Mouse (Mus musculus): ENCODE results near the gene Agpat1. TPM values are rescaled to one million over a fixed set of nuclear protein-coding genes. Genes with fewer than 3 reads are reported as not detected.
A peak's percentile ranks its signal among the peaks of the same experiment; 100 is the strongest.

The Agpat1 gene
- polyA plus RNA-seq, 1 experiment from 2014 or later: 122 TPM

GRCm38 (mm10) chr17:34564003-34564421 lies 40.0 kb upstream of the Agpat1 start, which contains the start of gene Notch4:
Gene Notch4 (plus strand): TSS chr17:34564268.
- Histone ChIP-seq H3K4me2 (ENCODE audit: low read length) (peak within 1 kb of the TSS; percentile 25), H3K4me1 (ENCODE audit: control insufficient read depth, insufficient read depth, low read depth, low read length) (no peaks in the 10 kb centered on the region), H3K9ac (ENCODE audit: low read depth, low read length) (peak within 1 kb of the TSS; percentile 23; the same call in 1 of the 2 replicates), H3K4me3 (ENCODE audit: low read length) (peak within 1 kb of the TSS; percentile 2; the same call in 1 of the 2 replicates), H3K9me3 (ENCODE audit: control insufficient read depth, low read length) (no peaks in the 10 kb centered on the region; the same call in 1 of the 2 replicates), H3K36me3 (ENCODE audit: control insufficient read depth, insufficient read depth, low read length) (no peaks in the 10 kb centered on the region), H3K27me3 (replicated peaks; ENCODE audit: control insufficient read depth, insufficient read depth, low read length) (no peaks in the 10 kb centered on the region), H3K27ac (ENCODE audit: low read depth, low read length) (peak within 1 kb of the TSS; percentile 48; the same call in 1 of the 2 replicates)
- 15% methylated on average over 6 of the region's 6 CpGs for WGBS
- no peak for ATAC-seq

GRCm38 (mm10) chr17:34564796-34565195 lies 39.3 kb upstream of the Agpat1 start:
- WGBS: 52% methylated on average over 3 of the region's 3 CpGs
- Histone ChIP-seq H3K9me3 (ENCODE audit: control insufficient read depth, low read length) (no peaks in the 10 kb centered on the region; the same call in 1 of the 2 replicates), H3K4me2 (ENCODE audit: low read length) (peak overlapping the region; percentile 25), H3K27me3 (replicated peaks; ENCODE audit: control insufficient read depth, insufficient read depth, low read length) (no peaks in the 10 kb centered on the region), H3K4me1 (ENCODE audit: control insufficient read depth, insufficient read depth, low read depth, low read length) (no peaks in the 10 kb centered on the region), H3K36me3 (ENCODE audit: control insufficient read depth, insufficient read depth, low read length) (no peaks in the 10 kb centered on the region), H3K27ac (ENCODE audit: low read depth, low read length) (peak overlapping the region; percentile 48; the same call in 1 of the 2 replicates), H3K4me3 (ENCODE audit: low read length) (no peak overlapping the region), H3K9ac (ENCODE audit: low read depth, low read length) (no peak overlapping the region; the same call in 1 of the 2 replicates)
- no peak for ATAC-seq

- no peak overlapping the region for H3K4me2 ChIP-seq (ENCODE audit: low read length)
- no peak overlapping the region for H3K4me3 ChIP-seq (ENCODE audit: low read length)
- WGBS: 76% methylated on average over 9 of the region's 9 CpGs
- no peak for ATAC-seq
- H3K4me1 ChIP-seq (ENCODE audit: control insufficient read depth, insufficient read depth, low read depth, low read length): no peaks in the 10 kb centered on the region
- H3K27me3 ChIP-seq (replicated peaks; ENCODE audit: control insufficient read depth, insufficient read depth, low read length): no peaks in the 10 kb centered on the region
- no peak overlapping the region for H3K9ac ChIP-seq (ENCODE audit: low read depth, low read length)
- H3K9me3 ChIP-seq (ENCODE audit: control insufficient read depth, low read length): no peaks in the 10 kb centered on the region; the same call in 1 of the 2 replicates
- H3K36me3 ChIP-seq (ENCODE audit: control insufficient read depth, insufficient read depth, low read length): no peaks in the 10 kb centered on the region
- no peak overlapping the region for H3K27ac ChIP-seq (ENCODE audit: low read depth, low read length)
Measured at GRCm38 (mm10) chr17:34567311-34567710, 36.8 kb upstream of the Agpat1 start.

GRCm38 (mm10) chr17:34568421-34568820 lies 35.6 kb upstream of the Agpat1 start:
- H3K27me3 ChIP-seq (replicated peaks; ENCODE audit: control insufficient read depth, insufficient read depth, low read length): no peaks in the 10 kb centered on the region
- no peaks in the 10 kb centered on the region for H3K36me3 ChIP-seq (ENCODE audit: control insufficient read depth, insufficient read depth, low read length)
- no peak overlapping the region for H3K4me3 ChIP-seq (ENCODE audit: low read length)
- H3K9ac ChIP-seq (ENCODE audit: low read depth, low read length): no peak overlapping the region
- ATAC-seq: no peak
- H3K4me2 ChIP-seq (ENCODE audit: low read length): no peak overlapping the region
- no peak overlapping the region for H3K27ac ChIP-seq (ENCODE audit: low read depth, low read length)
- H3K9me3 ChIP-seq (ENCODE audit: control insufficient read depth, low read length): no peaks in the 10 kb centered on the region; the same call in 1 of the 2 replicates
- H3K4me1 ChIP-seq (ENCODE audit: control insufficient read depth, insufficient read depth, low read depth, low read length): no peaks in the 10 kb centered on the region
- 76% methylated on average over 12 of the region's 13 CpGs for WGBS

- ATAC-seq: no peak
- no peak overlapping the region for H3K9ac ChIP-seq (ENCODE audit: low read depth, low read length)
- H3K27ac ChIP-seq (ENCODE audit: low read depth, low read length): no peak overlapping the region
- WGBS: 80% methylated on average over 4 of the region's 4 CpGs
- H3K36me3 ChIP-seq (ENCODE audit: control insufficient read depth, insufficient read depth, low read length): no peaks in the 10 kb centered on the region
- H3K4me3 ChIP-seq (ENCODE audit: low read length): no peak overlapping the region
- no peaks in the 10 kb centered on the region for H3K4me1 ChIP-seq (ENCODE audit: control insufficient read depth, insufficient read depth, low read depth, low read length)
- H3K27me3 ChIP-seq (replicated peaks; ENCODE audit: control insufficient read depth, insufficient read depth, low read length): no peaks in the 10 kb centered on the region
- no peak overlapping the region for H3K4me2 ChIP-seq (ENCODE audit: low read length)
- H3K9me3 ChIP-seq (ENCODE audit: control insufficient read depth, low read length): no peaks in the 10 kb centered on the region; the same call in 1 of the 2 replicates
Measured at GRCm38 (mm10) chr17:34569919-34570318, 34.1 kb upstream of the Agpat1 start.

GRCm38 (mm10) chr17:34571875-34572274 lies 32.2 kb upstream of the Agpat1 start:
- Histone ChIP-seq H3K9ac (ENCODE audit: low read depth, low read length) (no peak overlapping the region), H3K4me1 (ENCODE audit: control insufficient read depth, insufficient read depth, low read depth, low read length) (no peaks in the 10 kb centered on the region), H3K4me2 (ENCODE audit: low read length) (no peak overlapping the region), H3K27ac (ENCODE audit: low read depth, low read length) (no peak overlapping the region), H3K4me3 (ENCODE audit: low read length) (no peak overlapping the region), H3K9me3 (ENCODE audit: control insufficient read depth, low read length) (no peaks in the 10 kb centered on the region), H3K27me3 (replicated peaks; ENCODE audit: control insufficient read depth, insufficient read depth, low read length) (no peaks in the 10 kb centered on the region), H3K36me3 (ENCODE audit: control insufficient read depth, insufficient read depth, low read length) (no peaks in the 10 kb centered on the region)
- 11% methylated on average over 5 of the region's 5 CpGs for WGBS
- no peak for ATAC-seq

GRCm38 (mm10) chr17:34572361-34572760 lies 31.7 kb upstream of the Agpat1 start:
- H3K9ac ChIP-seq (ENCODE audit: low read depth, low read length): no peak overlapping the region
- no peaks in the 10 kb centered on the region for H3K4me1 ChIP-seq (ENCODE audit: control insufficient read depth, insufficient read depth, low read depth, low read length)
- ATAC-seq: no peak
- no peak overlapping the region for H3K4me3 ChIP-seq (ENCODE audit: low read length)
- 9% methylated on average over 15 of the region's 15 CpGs for WGBS
- H3K27me3 ChIP-seq (replicated peaks; ENCODE audit: control insufficient read depth, insufficient read depth, low read length): no peaks in the 10 kb centered on the region
- no peaks in the 10 kb centered on the region for H3K9me3 ChIP-seq (ENCODE audit: control insufficient read depth, low read length)
- H3K27ac ChIP-seq (ENCODE audit: low read depth, low read length): no peak overlapping the region
- no peaks in the 10 kb centered on the region for H3K36me3 ChIP-seq (ENCODE audit: control insufficient read depth, insufficient read depth, low read length)
- no peak overlapping the region for H3K4me2 ChIP-seq (ENCODE audit: low read length)

- Histone ChIP-seq H3K4me1 (ENCODE audit: control insufficient read depth, insufficient read depth, low read depth, low read length) (no peaks in the 10 kb centered on the region), H3K36me3 (ENCODE audit: control insufficient read depth, insufficient read depth, low read length) (no peaks in the 10 kb centered on the region), H3K9me3 (ENCODE audit: control insufficient read depth, low read length) (no peaks in the 10 kb centered on the region), H3K4me3 (ENCODE audit: low read length) (no peak overlapping the region), H3K9ac (ENCODE audit: low read depth, low read length) (no peak overlapping the region), H3K27ac (ENCODE audit: low read depth, low read length) (no peak overlapping the region), H3K4me2 (ENCODE audit: low read length) (no peak overlapping the region), H3K27me3 (replicated peaks; ENCODE audit: control insufficient read depth, insufficient read depth, low read length) (no peaks in the 10 kb centered on the region)
- WGBS: 80% methylated on average over 4 of the region's 5 CpGs
- no peak for ATAC-seq
Measured at GRCm38 (mm10) chr17:34576577-34576976, 27.5 kb upstream of the Agpat1 start.

- no peaks in the 10 kb centered on the region for H3K27me3 ChIP-seq (replicated peaks; ENCODE audit: control insufficient read depth, insufficient read depth, low read length)
- WGBS: 92% methylated on average over 3 of the region's 3 CpGs
- H3K27ac ChIP-seq (ENCODE audit: low read depth, low read length): no peak overlapping the region
- H3K4me2 ChIP-seq (ENCODE audit: low read length): no peak overlapping the region
- no peaks in the 10 kb centered on the region for H3K36me3 ChIP-seq (ENCODE audit: control insufficient read depth, insufficient read depth, low read length)
- H3K4me3 ChIP-seq (ENCODE audit: low read length): no peak overlapping the region
- no peaks in the 10 kb centered on the region for H3K9me3 ChIP-seq (ENCODE audit: control insufficient read depth, low read length)
- H3K4me1 ChIP-seq (ENCODE audit: control insufficient read depth, insufficient read depth, low read depth, low read length): no peaks in the 10 kb centered on the region
- no peak overlapping the region for H3K9ac ChIP-seq (ENCODE audit: low read depth, low read length)
- ATAC-seq: no peak
Measured at GRCm38 (mm10) chr17:34578070-34578469, 26.0 kb upstream of the Agpat1 start.
